Mouse (Mus musculus): ENCODE measurements around the gene Crebzf.

DNA sequence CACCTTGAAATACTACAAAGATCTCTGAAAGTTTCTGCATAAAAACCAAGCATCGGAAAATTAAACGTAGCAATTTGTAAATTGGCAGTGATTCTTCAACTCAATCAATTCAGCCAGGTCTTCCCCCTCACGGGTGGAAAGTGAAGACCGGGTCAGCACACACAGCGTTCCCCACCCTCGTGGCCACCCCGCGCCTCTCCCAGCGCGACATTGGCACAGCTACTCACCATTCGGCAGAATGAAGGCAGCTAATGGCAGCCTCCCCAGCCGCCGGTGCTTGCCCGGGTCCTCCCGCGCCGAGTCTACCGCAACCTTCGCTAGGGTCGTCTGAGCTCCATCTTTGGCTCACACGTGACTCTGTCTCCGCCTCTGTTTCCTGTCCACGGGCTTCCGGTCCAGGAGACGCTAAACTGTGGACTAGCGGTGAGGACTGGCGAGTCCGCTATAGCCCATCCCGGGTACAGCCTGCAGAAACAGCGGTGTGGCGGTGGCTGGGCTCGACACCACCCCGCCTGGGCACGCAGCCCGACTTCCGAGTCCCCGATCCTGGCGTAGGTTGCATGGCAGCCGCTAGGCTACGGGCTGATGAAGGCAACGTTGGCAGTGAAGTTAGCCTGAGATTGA, 14.4 kb downstream of the Crebzf start, which contains the start of gene Tmem126a:
- TF ChIP-seq CTCF (IDR thresholded peaks at IDR 0.05; ENCODE audit: extremely low read depth, insufficient read depth, insufficient read length, insufficient replicate concordance) (peak; percentile 24; the same call in 1 of the 2 replicates), POLR2A (IDR thresholded peaks at IDR 0.05; ENCODE audit: low read depth, low read length) (peak; percentile 76)
